Mouse (Mus musculus): Measurements from ENCODE around the gene Nemp2.

DNA sequence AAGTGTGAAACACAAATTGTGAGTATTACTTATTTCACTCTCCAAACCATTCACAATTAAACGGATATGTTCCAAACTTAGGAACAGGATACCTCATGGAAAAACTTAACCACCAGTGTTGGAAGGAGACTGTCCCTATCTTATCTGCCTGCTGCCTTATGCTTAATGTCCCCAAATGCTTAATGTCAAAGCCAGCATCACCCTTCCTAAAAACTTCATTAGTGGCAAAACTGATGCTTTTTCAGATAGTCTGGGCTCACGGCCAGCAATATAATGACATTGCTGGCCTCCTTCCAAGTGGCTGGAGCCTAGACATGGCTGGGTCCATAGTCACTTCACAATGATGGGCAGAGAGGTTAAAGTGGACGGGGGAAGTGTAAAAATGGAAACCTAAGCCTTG lies 46.1 kb downstream of the Nemp2 start:
- no peak for TF ChIP-seq CTCF (IDR thresholded peaks at IDR 0.05; ENCODE audit: low read depth, low read length)
- TF ChIP-seq POLR2A (IDR thresholded peaks at IDR 0.05; ENCODE audit: insufficient read depth, low read length) = no peak
